Mouse (Mus musculus) gastrocnemius, postnatal 25 days (tissue): ENCODE data around the gene Ccdc40. TPM values are rescaled to one million over a fixed set of nuclear protein-coding genes. Genes with fewer than 3 reads are reported as not detected.
"Not testable (repeated sequence)": the region's sequence is repeated elsewhere in the genome, so short reads cannot be mapped to it uniquely, and the experiment has no call there.

Source experiments
- DNase-seq: peaks from one replicate; pipeline ENCODE4 v3.0.0; 2022
- total RNA-seq, 2 experiments: library from RNA; stranded (reverse); gene quantifications; 1 replicate in 1 of 2; 2 replicates in 1 of 2; pipeline ENCODE4 v1.2.3; 2021

Gene Ccdc40
- total RNA-seq, 2 experiments from 2014 or later: 0.41 TPM; not detected in 1

- no peak for DNase-seq
These were observed 57.6 kb downstream of the Ccdc40 start for GRCm38 (mm10) chr11:119285791-119286527.

GRCm38 (mm10) chr11:119287207-119287992, 59.0 kb downstream of the Ccdc40 start:
- no peak for DNase-seq

- not testable (repeated sequence) for DNase-seq
These were observed 64.5 kb downstream of the Ccdc40 start for GRCm38 (mm10) chr11:119292861-119293260.

- no peak for DNase-seq
These were observed 69.6 kb downstream of the Ccdc40 start for GRCm38 (mm10) chr11:119297996-119298395.

GRCm38 (mm10) chr11:119298917-119299316, 70.5 kb downstream of the Ccdc40 start:
- DNase-seq: no peak

- DNase-seq: peak; percentile 94
These were observed 71.2 kb downstream of the Ccdc40 start, which contains the start of gene Eif4a3 for GRCm38 (mm10) chr11:119299391-119300245. Gene Eif4a3 (minus strand): TSS chr11:119300089.

GRCm38 (mm10) chr11:119300246-119300935, 72.0 kb downstream of the Ccdc40 start:
- no peak for DNase-seq

GRCm38 (mm10) chr11:119300986-119301385, 72.6 kb downstream of the Ccdc40 start:
- DNase-seq: no peak

- no peak for DNase-seq
These were observed 76.7 kb downstream of the Ccdc40 start for GRCm38 (mm10) chr11:119304904-119305712.

GRCm38 (mm10) chr11:119306762-119307657, 78.6 kb downstream of the Ccdc40 start:
- no peak for DNase-seq

- no peak for DNase-seq
These were observed 79.2 kb downstream of the Ccdc40 start, which contains the start of gene Card14 for GRCm38 (mm10) chr11:119307658-119307867. Gene Card14 (plus strand): TSS chr11:119307768.

GRCm38 (mm10) chr11:119307916-119308315, 79.5 kb downstream of the Ccdc40 start:
- no peak for DNase-seq

GRCm38 (mm10) chr11:119310621-119311020, 82.2 kb downstream of the Ccdc40 start:
- DNase-seq: no peak

GRCm38 (mm10) chr11:119314252-119314936, 86.0 kb downstream of the Ccdc40 start:
- peak; percentile 22 for DNase-seq

Other genes starting within 250 kb of the Ccdc40 start
- gene Enpp7, start 240.4 kb upstream of the Ccdc40 start, total RNA-seq: not detected
- gene Cbx2, start 205.6 kb upstream of the Ccdc40 start, total RNA-seq: 1 to 10 TPM in 1 of 2 experiments, under 1 TPM in 1; 0.69 to 1.4 TPM
- 1 to 10 TPM; 1.4 to 1.8 TPM for gene Cbx8, start 187.6 kb upstream of the Ccdc40 start, total RNA-seq
- gene Cbx4, start 142.4 kb upstream of the Ccdc40 start, total RNA-seq: 1 to 10 TPM; 2.4 to 3.5 TPM
- gene Tbc1d16, start 73 bp upstream of the Ccdc40 start, total RNA-seq: 10 to 100 TPM; 16.1 to 20.9 TPM
- 100 to 1,000 TPM; 110 to 138 TPM for gene Gaa, start 39.3 kb downstream of the Ccdc40 start, total RNA-seq
- 10 to 100 TPM; 29.9 to 36.9 TPM for gene Eif4a3, start 71.5 kb downstream of the Ccdc40 start, total RNA-seq
- gene Card14, start 79.2 kb downstream of the Ccdc40 start, total RNA-seq: under 1 TPM; 0.43 to 0.51 TPM
- 1 to 10 TPM; 3.1 to 3.3 TPM for gene Sgsh, start 127.0 kb downstream of the Ccdc40 start, total RNA-seq
- gene Slc26a11, start 127.0 kb downstream of the Ccdc40 start, total RNA-seq: 1 to 10 TPM; 2.4 to 3.5 TPM
- gene Rnf213, start 164.5 kb downstream of the Ccdc40 start, total RNA-seq: 1 to 10 TPM; 5.2 to 5.7 TPM